Mouse (Mus musculus): ENCODE results near the gene Ntrk3. TPM values are rescaled to one million over a fixed set of nuclear protein-coding genes. Genes with fewer than 3 reads are reported as not detected.

Ntrk3 gene
- polyA plus RNA-seq, 1 experiment from 2014 or later: 1.3 TPM

DNA sequence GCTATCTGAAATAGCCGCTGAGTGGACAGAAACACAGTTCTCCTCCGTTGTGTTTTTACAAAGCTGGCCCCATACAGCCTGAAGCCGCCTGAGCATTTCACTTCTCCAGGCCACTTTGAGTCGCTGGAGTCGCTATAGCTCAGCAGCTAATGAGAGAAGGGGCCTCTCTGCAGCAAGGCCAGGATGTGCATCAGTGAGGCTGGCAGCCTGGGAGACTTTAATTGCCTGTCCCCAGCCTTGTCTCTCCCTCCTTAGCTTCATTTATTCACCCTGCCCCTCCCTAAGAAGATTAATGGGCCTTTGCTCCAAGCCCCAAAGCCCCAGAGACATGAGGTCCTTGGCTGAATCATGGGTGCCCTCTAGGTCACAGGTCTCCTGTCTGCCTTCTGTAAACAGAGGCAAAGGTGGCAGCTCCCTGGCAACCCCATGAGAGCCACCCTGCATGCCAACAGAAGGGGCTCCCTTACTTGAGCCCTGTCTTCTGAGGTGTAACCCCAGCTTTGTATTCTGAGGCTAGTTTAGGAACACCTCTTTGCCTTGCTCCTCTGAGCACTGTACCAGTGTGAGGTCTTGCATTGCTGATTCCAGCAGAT is 132.2 kb downstream of the Ntrk3 start:
- Histone ChIP-seq H3K9me3 (ENCODE audit: control insufficient read depth, low read length) (no peaks in the 10 kb centered on the region), H3K4me2 (ENCODE audit: low read length) (no peak overlapping the region), H3K4me1 (ENCODE audit: control insufficient read depth in 2 of 2, insufficient read depth in 2 of 2, low read length in 2 of 2) (no peaks in the 10 kb centered on the region), H3K9ac (ENCODE audit: low read length) (no peak overlapping the region), H3K4me3 (ENCODE audit: control insufficient read depth in 1 of 2, insufficient read depth in 1 of 2, low read depth in 1 of 2, low read length in 2 of 2) (no peak overlapping the region), H3K27ac (replicated peaks in 1 of 2; ENCODE audit: control insufficient read depth in 1 of 2, insufficient read depth in 1 of 2, low read depth in 2 of 2, low read length in 2 of 2) (no peak overlapping the region), H3K36me3 (ENCODE audit: control insufficient read depth, insufficient read depth, low read length) (no peaks in the 10 kb centered on the region), H3K27me3 (ENCODE audit: control insufficient read depth, insufficient read depth, low read length) (peaks cover 6% of the 10 kb centered on the region; the same call in 1 of the 2 replicates)
- no peak for ATAC-seq (ENCODE audit: insufficient number of reproducible peaks, insufficient read depth, low FRiP score, low read depth)
- 44% methylated on average over 5 of the region's 5 CpGs for WGBS

DNA sequence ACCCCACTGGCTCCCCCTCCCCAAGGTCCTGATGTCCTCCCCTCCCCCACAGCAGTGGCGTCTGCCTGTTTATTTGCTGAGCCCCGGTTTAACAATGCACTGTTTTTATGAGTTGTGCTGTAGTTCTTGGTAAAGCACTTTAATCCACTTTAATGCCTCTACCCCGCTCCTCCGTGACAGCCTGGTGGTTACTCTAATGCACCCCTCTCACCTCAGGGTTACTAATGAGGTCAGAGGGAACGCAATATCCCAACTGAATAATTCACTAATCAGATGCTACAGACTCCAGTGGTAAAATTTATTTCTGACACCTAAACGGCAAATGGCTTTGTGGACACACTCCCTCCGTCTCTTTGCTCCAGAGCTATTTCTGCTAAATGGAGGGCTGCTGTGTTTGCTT is 133.9 kb downstream of the Ntrk3 start:
- H3K4me3 ChIP-seq (ENCODE audit: control insufficient read depth in 1 of 2, insufficient read depth in 1 of 2, low read depth in 1 of 2, low read length in 2 of 2): no peak overlapping the region
- peaks cover 20% of the 10 kb centered on the region for H3K27me3 ChIP-seq (ENCODE audit: control insufficient read depth, insufficient read depth, low read length)
- no peak overlapping the region for H3K27ac ChIP-seq (replicated peaks in 1 of 2; ENCODE audit: control insufficient read depth in 1 of 2, insufficient read depth in 1 of 2, low read depth in 2 of 2, low read length in 2 of 2)
- H3K4me1 ChIP-seq (ENCODE audit: control insufficient read depth in 2 of 2, insufficient read depth in 2 of 2, low read length in 2 of 2): no peaks in the 10 kb centered on the region
- ATAC-seq (ENCODE audit: insufficient number of reproducible peaks, insufficient read depth, low FRiP score, low read depth): no peak
- H3K4me2 ChIP-seq (ENCODE audit: low read length): no peak overlapping the region
- H3K9me3 ChIP-seq (ENCODE audit: control insufficient read depth, low read length): no peaks in the 10 kb centered on the region
- 43% methylated on average over 7 of the region's 7 CpGs for WGBS
- no peaks in the 10 kb centered on the region for H3K36me3 ChIP-seq (ENCODE audit: control insufficient read depth, insufficient read depth, low read length)
- H3K9ac ChIP-seq (ENCODE audit: low read length): no peak overlapping the region

DNA sequence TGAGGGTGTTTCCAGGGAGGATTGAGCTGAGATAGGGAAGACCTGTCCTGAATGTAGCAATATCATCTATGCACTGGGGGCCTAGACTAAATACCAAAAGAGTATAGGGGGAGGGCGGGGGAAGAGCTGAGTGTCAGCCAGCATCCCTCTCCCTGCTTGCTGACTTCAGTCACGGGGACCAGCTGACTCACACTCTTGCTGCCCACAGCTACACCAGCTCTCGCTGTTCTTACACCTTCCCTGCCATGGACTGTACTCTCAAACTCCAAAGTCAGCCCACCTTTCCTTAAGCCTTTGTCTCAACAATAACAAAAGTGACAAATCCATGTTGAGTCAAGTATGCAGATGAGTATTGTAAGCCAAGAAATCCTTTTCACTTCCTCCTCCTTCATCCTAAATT is 136.0 kb downstream of the Ntrk3 start:
- no peak for ATAC-seq (ENCODE audit: insufficient number of reproducible peaks, insufficient read depth, low FRiP score, low read depth)
- WGBS: 69% methylated on average over 3 of the region's 3 CpGs
- peaks cover 41% of the 10 kb centered on the region for H3K27me3 ChIP-seq (ENCODE audit: control insufficient read depth, insufficient read depth, low read length)

DNA sequence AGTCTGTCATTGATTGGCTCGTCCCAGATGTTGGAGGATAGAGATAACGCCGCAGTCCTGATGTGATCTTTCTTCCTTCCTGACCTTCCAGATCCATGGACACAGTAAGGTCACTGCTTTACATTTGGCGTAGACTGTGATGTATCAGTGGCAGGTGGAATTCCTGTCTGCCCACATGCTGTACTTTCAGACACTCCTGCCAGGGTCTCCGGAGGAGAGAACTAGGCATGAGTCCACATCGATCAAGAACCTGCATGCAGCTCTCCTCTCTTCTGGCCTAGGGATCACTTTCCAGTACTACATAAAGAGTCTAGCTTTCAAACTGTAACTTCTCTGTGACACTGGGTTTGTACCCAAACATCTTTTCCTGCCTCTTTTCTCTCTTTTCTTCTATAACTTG is 136.9 kb downstream of the Ntrk3 start:
- Histone ChIP-seq H3K4me2 (ENCODE audit: low read length) (no peak overlapping the region), H3K4me3 (ENCODE audit: control insufficient read depth in 1 of 2, insufficient read depth in 1 of 2, low read depth in 1 of 2, low read length in 2 of 2) (no peak overlapping the region), H3K27ac (replicated peaks in 1 of 2; ENCODE audit: control insufficient read depth in 1 of 2, insufficient read depth in 1 of 2, low read depth in 2 of 2, low read length in 2 of 2) (no peak overlapping the region), H3K9ac (ENCODE audit: low read length) (no peak overlapping the region), H3K27me3 (ENCODE audit: control insufficient read depth, insufficient read depth, low read length) (peaks cover 49% of the 10 kb centered on the region), H3K36me3 (ENCODE audit: control insufficient read depth, insufficient read depth, low read length) (no peaks in the 10 kb centered on the region), H3K9me3 (ENCODE audit: control insufficient read depth, low read length) (no peaks in the 10 kb centered on the region), H3K4me1 (ENCODE audit: control insufficient read depth in 2 of 2, insufficient read depth in 2 of 2, low read length in 2 of 2) (no peaks in the 10 kb centered on the region)
- no peak for ATAC-seq (ENCODE audit: insufficient number of reproducible peaks, insufficient read depth, low FRiP score, low read depth)
- 81% methylated on average over 6 of the region's 6 CpGs for WGBS

More for the DNA sequence above, 136.0 kb downstream of the Ntrk3 start:
- H3K27ac ChIP-seq (replicated peaks in 1 of 2; ENCODE audit: control insufficient read depth in 1 of 2, insufficient read depth in 1 of 2, low read depth in 2 of 2, low read length in 2 of 2): no peak overlapping the region
- no peaks in the 10 kb centered on the region for H3K36me3 ChIP-seq (ENCODE audit: control insufficient read depth, insufficient read depth, low read length)
- H3K9me3 ChIP-seq (ENCODE audit: control insufficient read depth, low read length): no peaks in the 10 kb centered on the region
- no peak overlapping the region for H3K4me2 ChIP-seq (ENCODE audit: low read length)
- no peak overlapping the region for H3K4me3 ChIP-seq (ENCODE audit: control insufficient read depth in 1 of 2, insufficient read depth in 1 of 2, low read depth in 1 of 2, low read length in 2 of 2)
- no peak overlapping the region for H3K9ac ChIP-seq (ENCODE audit: low read length)
- H3K4me1 ChIP-seq (ENCODE audit: control insufficient read depth in 2 of 2, insufficient read depth in 2 of 2, low read length in 2 of 2): no peaks in the 10 kb centered on the region

DNA sequence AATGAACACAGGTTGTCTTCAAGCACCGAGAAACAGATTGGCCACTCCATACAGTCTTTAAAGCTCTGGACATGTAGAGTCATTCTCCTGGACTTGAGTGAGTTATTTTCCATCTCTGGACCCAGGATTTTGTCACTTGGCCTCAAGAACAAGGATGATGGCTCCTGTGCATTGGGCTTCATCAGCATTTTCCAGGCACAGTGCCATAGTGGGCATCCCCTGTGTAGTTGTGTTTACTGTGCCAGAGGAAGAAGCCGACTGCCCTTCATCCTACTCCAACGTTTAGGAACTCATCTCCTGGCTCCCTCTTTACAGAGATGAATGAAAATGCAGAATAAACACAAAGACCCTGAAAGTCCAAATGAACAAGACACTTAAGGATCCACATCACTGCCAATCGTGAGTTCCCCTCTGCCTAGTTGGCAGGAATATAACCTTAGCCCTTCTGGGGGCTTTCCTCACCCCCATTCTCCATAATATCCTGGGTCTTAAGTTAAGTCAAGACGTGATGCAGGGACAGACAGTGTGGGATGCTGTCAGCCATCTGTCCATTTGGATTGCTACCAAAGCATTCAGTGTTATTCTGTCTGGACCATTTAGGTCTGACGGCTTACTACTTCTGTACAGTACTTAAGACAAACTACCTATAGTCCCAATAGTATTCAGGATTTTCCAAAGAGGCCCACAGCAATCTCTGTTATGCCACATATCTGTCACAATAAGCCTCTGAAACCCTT is 137.7 kb downstream of the Ntrk3 start:
- Histone ChIP-seq H3K9me3 (ENCODE audit: control insufficient read depth, low read length) (no peaks in the 10 kb centered on the region), H3K4me3 (ENCODE audit: control insufficient read depth in 1 of 2, insufficient read depth in 1 of 2, low read depth in 1 of 2, low read length in 2 of 2) (no peak overlapping the region), H3K36me3 (ENCODE audit: control insufficient read depth, insufficient read depth, low read length) (no peaks in the 10 kb centered on the region), H3K4me1 (ENCODE audit: control insufficient read depth in 2 of 2, insufficient read depth in 2 of 2, low read length in 2 of 2) (no peaks in the 10 kb centered on the region), H3K27me3 (ENCODE audit: control insufficient read depth, insufficient read depth, low read length) (peaks cover 45% of the 10 kb centered on the region), H3K9ac (ENCODE audit: low read length) (no peak overlapping the region), H3K4me2 (ENCODE audit: low read length) (no peak overlapping the region), H3K27ac (replicated peaks in 1 of 2; ENCODE audit: control insufficient read depth in 1 of 2, insufficient read depth in 1 of 2, low read depth in 2 of 2, low read length in 2 of 2) (no peak overlapping the region)
- WGBS: 71% methylated on average over 6 of the region's 6 CpGs
- no peak for ATAC-seq (ENCODE audit: insufficient number of reproducible peaks, insufficient read depth, low FRiP score, low read depth)

DNA sequence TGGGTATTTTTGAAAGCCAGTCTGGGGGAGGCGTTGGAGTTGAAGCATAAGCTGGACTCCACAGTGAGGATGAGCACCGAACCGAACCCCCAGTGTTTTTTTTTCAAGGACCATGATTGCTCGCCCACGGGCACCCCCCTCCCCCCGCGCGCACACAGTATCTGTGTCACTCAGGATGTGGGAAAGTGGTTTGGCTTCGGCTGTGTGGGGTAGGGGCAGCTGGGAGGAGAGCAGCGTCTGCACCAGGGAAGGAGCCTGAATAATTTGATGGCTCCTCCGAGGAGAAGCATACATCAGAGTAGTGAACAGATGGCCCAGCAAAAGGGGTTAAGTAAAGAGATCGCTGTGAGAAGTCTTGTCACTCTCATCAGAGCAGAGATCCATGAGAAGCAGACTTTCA is 139.7 kb downstream of the Ntrk3 start:
- no peak overlapping the region for H3K9ac ChIP-seq (ENCODE audit: low read length)
- peaks cover 45% of the 10 kb centered on the region for H3K27me3 ChIP-seq (ENCODE audit: control insufficient read depth, insufficient read depth, low read length)
- no peaks in the 10 kb centered on the region for H3K9me3 ChIP-seq (ENCODE audit: control insufficient read depth, low read length)
- H3K4me1 ChIP-seq (ENCODE audit: control insufficient read depth in 2 of 2, insufficient read depth in 2 of 2, low read length in 2 of 2): no peaks in the 10 kb centered on the region
- H3K4me3 ChIP-seq (ENCODE audit: control insufficient read depth in 1 of 2, insufficient read depth in 1 of 2, low read depth in 1 of 2, low read length in 2 of 2): no peak overlapping the region
- no peak for ATAC-seq (ENCODE audit: insufficient number of reproducible peaks, insufficient read depth, low FRiP score, low read depth)
- no peak overlapping the region for H3K27ac ChIP-seq (replicated peaks in 1 of 2; ENCODE audit: control insufficient read depth in 1 of 2, insufficient read depth in 1 of 2, low read depth in 2 of 2, low read length in 2 of 2)
- WGBS: 25% methylated on average over 12 of the region's 12 CpGs
- H3K36me3 ChIP-seq (ENCODE audit: control insufficient read depth, insufficient read depth, low read length): no peaks in the 10 kb centered on the region
- no peak overlapping the region for H3K4me2 ChIP-seq (ENCODE audit: low read length)

DNA sequence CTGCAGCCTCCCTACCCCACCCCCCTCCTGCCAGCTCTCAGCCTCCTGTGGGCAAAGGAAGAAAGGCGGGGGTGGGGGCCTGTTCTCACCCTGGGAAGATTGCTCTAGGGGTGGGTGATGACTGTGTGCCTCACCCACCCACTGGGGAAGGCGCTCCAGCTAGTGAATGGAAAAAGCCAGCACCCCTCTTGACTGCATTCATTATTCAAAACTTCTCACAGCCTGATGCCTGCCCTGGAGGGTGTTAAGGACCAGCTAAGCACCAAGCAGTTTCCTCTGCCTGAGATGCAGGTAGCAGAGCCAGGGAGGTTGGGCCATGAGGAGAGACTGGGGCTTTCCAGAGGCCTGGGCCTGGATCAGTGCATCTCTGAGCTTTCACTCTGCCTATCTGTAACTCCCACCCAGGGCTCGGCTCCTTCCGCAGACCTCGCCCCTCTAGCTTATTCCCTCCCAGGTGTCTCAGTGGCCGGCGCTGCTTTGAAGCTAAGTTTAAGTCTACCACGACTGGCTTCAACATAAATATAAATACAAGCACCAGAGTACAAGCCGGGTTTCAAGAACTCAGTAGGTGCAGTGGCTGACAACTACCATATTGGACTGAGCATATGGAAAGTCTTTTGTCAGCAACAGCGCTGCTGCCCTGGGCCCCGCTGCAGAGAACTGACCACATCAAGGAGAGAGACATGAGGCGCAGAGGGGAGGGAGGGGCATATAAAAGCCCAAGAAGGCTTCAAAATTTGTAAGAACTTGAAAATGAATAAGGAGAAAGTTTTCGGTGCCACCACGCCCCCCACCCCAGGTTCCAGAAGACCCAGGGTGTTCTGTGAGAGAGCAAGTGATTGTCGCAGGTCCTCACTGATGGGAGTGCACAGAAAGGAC is 140.3 kb downstream of the Ntrk3 start:
- Histone ChIP-seq H3K36me3 (ENCODE audit: control insufficient read depth, insufficient read depth, low read length) (no peaks in the 10 kb centered on the region), H3K4me1 (ENCODE audit: control insufficient read depth in 2 of 2, insufficient read depth in 2 of 2, low read length in 2 of 2) (no peaks in the 10 kb centered on the region), H3K9ac (ENCODE audit: low read length) (no peak overlapping the region), H3K4me3 (ENCODE audit: control insufficient read depth in 1 of 2, insufficient read depth in 1 of 2, low read depth in 1 of 2, low read length in 2 of 2) (no peak overlapping the region), H3K27ac (replicated peaks in 1 of 2; ENCODE audit: control insufficient read depth in 1 of 2, insufficient read depth in 1 of 2, low read depth in 2 of 2, low read length in 2 of 2) (no peak overlapping the region), H3K4me2 (ENCODE audit: low read length) (no peak overlapping the region), H3K9me3 (ENCODE audit: control insufficient read depth, low read length) (no peaks in the 10 kb centered on the region), H3K27me3 (ENCODE audit: control insufficient read depth, insufficient read depth, low read length) (peaks cover 43% of the 10 kb centered on the region)
- WGBS: 12% methylated on average over 15 of the region's 15 CpGs
- ATAC-seq (ENCODE audit: insufficient number of reproducible peaks, insufficient read depth, low FRiP score, low read depth): no peak

Data from heart, embryonic 14.5 days (tissue).